Mouse (Mus musculus): ENCODE measurements around the gene Zfp827.

Zfp827 gene

GRCm38 (mm10) chr8:79027977-79028487 is at the start of gene Zfp827:
Gene Zfp827, plus strand, starts transcription at chr8:79028437.
- in situ Hi-C loops (cut with MboI, MseI) = no loop called here

DNA sequence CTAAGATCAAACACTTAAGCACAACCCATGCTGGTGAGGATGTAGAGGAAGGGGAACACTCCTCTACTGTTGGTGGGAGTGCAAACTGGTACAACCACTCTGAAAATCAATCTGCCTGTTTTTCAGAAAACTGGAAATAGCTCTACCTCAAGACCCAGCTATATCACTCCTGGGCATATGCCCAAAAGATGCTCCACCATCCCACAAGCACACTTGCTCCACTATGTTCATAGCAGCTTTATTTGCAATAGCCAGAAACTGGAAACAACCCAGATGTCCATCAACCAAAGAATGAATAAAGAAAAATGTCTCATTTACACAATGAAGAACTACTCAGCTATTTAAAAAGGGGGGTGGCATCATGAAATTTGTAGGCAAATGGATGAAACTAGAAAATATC is 23.9 kb upstream of the Zfp827 start:
- in situ Hi-C loops (cut with MboI, MseI) = no loop called here

GRCm38 (mm10) chr8:79015061-79015460 is 13.2 kb upstream of the Zfp827 start:
- in situ Hi-C loops (cut with MboI, MseI) = no loop called here

DNA sequence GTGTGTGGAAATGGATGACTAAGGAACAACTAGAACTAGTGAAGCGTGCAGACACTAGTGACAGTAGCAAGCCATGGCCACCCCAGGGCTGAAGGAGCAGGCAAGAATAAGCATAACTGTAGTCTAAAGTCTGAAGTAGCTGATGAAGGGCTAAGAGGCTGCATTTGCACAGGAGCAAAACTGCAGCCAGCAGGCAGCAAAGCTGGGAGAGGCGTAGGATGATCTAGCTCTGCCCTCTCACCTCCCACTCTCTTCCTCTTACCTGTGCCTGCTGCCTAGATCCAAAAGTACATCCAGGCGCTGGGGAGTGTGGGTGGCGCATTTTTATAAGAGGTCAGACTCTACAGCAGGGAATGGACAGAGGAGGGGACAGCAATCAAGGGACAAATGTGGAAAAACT is 12.2 kb upstream of the Zfp827 start:
- in situ Hi-C loops (cut with MboI, MseI) = no loop called here

GRCm38 (mm10) chr8:79016583-79016982 is 11.7 kb upstream of the Zfp827 start:
- in situ Hi-C loops (cut with MboI, MseI) = no loop called here

- in situ Hi-C loops (cut with MboI, MseI) = no loop called here
Observed at GRCm38 (mm10) chr8:79023922-79024321, 4.3 kb upstream of the Zfp827 start.

DNA sequence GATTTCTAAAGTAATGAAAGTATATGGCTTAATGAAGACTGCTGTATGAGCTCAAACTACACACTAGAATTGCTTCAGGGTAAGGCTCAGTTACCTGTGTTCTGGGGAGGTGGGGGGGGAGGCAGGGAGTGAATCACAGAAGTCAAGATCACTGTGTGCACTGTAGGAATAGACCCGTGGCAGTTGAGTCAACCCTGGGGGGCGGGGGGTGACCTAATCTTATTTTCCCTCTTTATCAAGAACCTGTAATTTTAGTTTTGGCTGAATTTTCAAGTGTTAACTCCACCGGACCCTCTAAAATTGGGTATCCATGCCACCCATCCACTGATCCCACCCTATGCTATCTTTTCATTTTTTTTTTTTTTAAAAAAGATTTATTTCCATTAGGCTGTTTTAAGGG is 918 bp upstream of the Zfp827 start:
- in situ Hi-C loops (cut with MboI, MseI) = no loop called here

DNA sequence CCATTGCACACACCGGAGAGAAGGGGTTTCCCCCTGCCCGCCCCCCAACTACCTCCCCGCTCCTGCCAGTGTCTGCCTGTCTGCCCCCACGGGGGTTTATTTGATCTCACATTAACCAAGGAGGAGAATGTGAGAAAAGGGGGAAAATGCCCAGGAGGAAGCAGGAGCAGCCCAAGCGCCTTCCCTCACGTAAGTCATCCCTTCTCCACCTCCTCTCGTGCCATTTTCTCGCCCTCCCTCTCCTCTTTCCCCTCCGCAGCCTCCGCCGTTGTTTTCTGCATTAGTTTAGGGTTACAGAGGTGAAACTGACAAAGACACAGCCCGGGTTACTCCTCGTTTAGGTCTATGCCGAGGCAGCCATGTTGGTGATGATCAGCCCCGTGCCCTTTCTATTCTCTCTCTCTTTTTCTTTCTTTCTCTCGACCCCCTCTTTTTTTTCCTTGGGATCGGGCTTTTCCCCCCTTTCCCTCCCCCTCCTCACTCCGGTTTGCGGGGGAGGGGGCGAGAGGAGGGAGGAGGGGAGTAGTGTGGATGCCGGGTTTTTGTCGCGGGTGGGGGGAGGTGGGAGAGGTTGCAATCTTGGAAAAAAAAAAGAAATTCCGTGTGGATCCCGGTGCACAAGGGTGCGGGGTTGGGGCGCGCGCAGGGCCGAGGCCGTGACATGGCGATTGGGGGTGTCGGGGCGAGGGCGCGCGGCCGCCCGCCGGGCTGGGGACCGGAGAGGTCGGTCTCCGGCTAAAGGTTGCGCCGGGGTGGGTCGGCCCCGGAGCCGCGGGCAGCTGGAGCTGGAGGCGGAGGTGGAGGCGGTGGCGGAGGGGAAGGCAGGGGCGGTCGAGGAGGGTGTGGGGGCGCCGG is 531 bp downstream of the Zfp827 start:
- in situ Hi-C loops (cut with MboI, MseI) = no loop called here

DNA sequence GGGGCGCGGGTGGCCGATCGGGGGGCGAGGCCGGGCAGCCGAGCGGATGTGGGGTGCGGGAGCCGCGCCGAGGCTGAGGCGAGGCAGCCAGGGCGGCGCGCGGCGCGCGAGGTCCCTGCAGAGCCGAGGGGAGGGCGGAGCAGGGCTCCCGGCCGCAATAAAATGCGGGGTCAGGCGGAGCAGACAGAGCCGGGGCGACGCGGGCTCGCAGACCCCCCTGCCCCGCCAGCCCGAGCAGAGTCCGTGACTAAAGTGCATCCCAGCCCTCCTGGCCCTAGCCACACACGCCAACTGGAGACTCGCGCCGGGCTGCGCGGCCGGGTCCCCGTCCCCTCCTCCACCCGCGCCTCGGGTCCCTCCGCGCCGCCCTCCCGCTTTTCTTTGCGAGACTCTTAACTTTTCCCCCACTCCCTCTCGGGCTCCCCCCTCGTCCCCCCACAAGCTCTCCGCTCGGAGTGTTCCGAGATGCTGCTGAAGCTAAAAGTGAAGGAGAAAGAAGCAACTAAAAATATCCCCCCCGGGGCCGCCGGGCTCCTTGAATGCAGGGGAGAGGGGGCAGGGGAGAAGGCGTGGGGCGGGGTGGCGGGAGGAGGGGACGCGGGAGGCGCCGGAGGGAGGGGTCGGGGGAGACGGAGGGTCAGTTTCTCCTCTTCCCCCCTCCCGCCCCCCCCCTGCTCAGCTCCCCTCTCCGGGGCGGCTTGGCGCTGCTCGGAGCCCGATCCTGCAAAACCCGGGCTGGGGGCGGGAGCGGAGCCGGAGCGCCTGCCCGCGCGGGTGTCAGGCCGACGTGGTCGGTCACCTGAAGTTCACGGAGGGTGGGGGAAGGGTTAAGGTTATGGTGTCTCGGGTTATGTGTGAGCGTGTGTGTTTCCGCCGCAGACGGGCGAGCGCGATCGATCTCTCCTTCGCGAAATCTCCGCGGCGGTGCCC is 1.4 kb downstream of the Zfp827 start:
- in situ Hi-C loops (cut with MboI, MseI) = no loop called here

- in situ Hi-C loops (cut with MboI, MseI) = no loop called here
Observed at GRCm38 (mm10) chr8:79030326-79031265, 2.4 kb downstream of the Zfp827 start.

DNA sequence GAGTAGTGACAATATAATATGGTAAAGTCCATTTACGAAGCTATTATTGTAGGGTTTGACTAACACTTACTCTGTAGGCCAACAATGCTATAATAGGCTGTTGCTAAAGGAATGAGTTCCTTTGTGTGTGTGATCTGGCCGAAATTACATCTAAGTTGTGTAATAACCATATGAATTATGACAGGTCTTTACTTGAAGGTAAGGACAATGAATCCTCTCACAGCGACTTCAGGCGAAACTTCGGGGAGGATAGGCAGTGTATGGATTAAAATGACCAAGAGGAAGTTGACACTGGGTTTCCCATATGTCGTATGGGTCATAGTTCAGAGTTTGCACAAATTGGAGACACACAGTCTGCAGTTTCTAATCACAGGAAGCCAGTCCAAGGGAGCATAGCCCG is 9.3 kb downstream of the Zfp827 start:
- in situ Hi-C loops (cut with MboI, MseI) = no loop called here

- in situ Hi-C loops (cut with MboI, MseI) = no loop called here
Observed at GRCm38 (mm10) chr8:79037991-79038390, 9.8 kb downstream of the Zfp827 start.

DNA sequence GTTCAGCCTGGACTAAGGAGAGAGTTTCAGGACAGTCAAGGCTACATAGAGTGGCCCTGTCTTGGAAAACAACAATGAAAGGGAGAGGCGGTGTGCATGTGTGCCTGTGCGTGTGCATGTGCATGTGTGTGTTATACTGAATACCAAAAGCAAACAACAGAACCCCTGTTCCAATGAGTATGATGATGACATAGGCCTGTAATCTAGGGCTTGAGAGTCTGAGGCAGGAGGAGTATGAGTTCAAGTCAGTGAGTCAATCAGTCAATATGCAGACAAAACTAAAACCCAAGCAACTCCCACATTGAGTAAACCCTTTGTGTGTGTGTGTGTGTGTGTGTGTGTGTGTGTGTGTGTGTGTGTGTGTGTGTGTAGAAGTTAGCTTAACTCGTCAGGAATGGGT is 13.2 kb downstream of the Zfp827 start:
- in situ Hi-C loops (cut with MboI, MseI) = no loop called here

GRCm38 (mm10) chr8:79042252-79042651 is 14.0 kb downstream of the Zfp827 start:
- in situ Hi-C loops (cut with MboI, MseI) = no loop called here

DNA sequence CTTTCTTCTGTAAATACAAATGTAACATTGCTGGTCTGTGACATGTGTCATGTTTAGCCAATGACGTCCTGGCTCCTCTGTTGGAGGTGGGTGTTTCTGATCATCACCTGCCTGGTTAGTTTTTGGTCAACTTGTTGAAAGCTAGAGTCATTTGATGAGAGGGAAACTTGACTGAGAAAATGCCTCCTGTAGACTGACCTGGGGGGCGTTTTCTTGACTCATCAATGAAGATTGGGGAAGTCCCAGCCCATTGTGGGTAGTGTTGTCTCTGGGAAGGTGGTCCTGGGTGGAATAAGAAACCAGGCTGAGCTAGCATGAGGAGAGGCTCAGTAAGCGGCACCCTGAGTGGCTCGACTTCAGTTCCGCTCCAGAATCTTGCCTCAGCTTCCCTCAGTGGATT is 16.4 kb downstream of the Zfp827 start:
- in situ Hi-C loops (cut with MboI, MseI) = no loop called here

DNA sequence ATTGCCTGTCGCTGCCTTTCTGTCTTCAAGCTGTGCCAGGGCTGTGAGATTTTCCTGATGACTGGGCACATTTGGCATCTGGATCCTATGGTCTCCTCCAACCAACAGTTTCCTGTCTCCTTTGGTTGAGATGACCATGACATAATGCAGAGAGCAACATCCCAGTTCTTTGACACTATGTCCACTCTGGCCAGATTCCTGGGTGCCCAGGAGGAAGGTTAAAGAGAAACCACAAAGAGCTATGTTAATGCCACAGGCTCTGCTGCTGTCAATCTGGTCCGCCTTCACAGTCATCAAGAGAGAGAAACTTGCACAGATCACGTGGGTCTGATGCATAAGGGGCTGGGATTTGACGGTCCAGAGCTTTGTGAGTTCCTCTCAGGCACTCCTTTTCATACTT is 18.4 kb downstream of the Zfp827 start:
- in situ Hi-C loops (cut with MboI, MseI) = no loop called here

- in situ Hi-C loops (cut with MboI, MseI) = no loop called here
Observed at GRCm38 (mm10) chr8:79048388-79049005, 20.3 kb downstream of the Zfp827 start.

GRCm38 (mm10) chr8:79054222-79054621 is 26.0 kb downstream of the Zfp827 start:
- in situ Hi-C loops (cut with MboI, MseI) = no loop called here

DNA sequence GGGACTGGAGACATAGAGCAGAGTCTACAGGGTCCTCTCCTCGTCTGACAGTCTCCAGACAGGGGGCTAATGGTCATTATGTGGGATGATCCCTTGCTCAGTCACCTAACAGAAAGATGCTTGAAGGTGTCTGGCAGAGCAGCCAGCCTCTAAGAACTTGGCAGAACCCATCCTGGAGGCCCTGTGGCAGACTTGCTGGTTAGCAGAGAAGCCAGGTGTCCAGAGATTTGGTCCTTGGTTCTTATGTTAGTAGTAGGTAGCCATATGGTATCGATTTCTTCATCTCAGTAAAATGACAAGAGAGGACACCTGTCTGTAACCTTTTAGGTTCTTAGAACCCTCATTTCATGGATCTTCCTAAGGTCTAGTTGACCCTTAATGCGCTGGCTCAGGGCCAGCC is 28.9 kb downstream of the Zfp827 start:
- in situ Hi-C loops (cut with MboI, MseI) = no loop called here

GRCm38 (mm10) chr8:79059361-79059760 is 31.1 kb downstream of the Zfp827 start:
- in situ Hi-C loops (cut with MboI, MseI) = no loop called here
